Mouse (Mus musculus) C2C12 (cell line): ENCODE results near the gene Olfr584. TPM values are rescaled to one million over a fixed set of nuclear protein-coding genes. Genes with fewer than 3 reads are reported as not detected.

ENCODE experiments used
- H3K27me3 ChIP-seq: one replicate; pipeline ENCODE4 v1.6.1; 2011; ENCODE audit not compliant: control insufficient read depth, insufficient read depth, insufficient read length
- H3K36me3 ChIP-seq: one replicate; pipeline ENCODE4 v1.6.1; 2011; ENCODE audit not compliant: control insufficient read depth, insufficient read depth
- H3K4me3 ChIP-seq: one replicate; pipeline ENCODE4 v1.5.1; 2011; ENCODE audit warnings: mild to moderate bottlenecking, control low read depth; ENCODE audit not compliant: poor library complexity, insufficient read depth, severe bottlenecking
- H3K79me2 ChIP-seq: one replicate; pipeline ENCODE4 v1.6.1; 2011; ENCODE audit not compliant: control insufficient read depth, insufficient read depth
- H3K79me3 ChIP-seq: one replicate; pipeline ENCODE4 v1.6.1; 2011; ENCODE audit warnings: low read depth, control low read depth
- H3ac ChIP-seq: one replicate; pipeline ENCODE3; 2011; ENCODE audit warnings: low read depth; ENCODE audit not compliant: control insufficient read depth, insufficient read length
- CEBPB ChIP-seq: IDR thresholded peaks from one replicate; pipeline ENCODE4 v1.6.1; 2011; ENCODE audit warnings: low read depth, mild to moderate bottlenecking, control low read depth, moderate library complexity
- CTCF ChIP-seq: IDR thresholded peaks from one replicate; pipeline ENCODE4 v1.5.1; 2011; ENCODE audit not compliant: control insufficient read depth, insufficient read depth, insufficient read length
- FOSL1 ChIP-seq: IDR thresholded peaks from one replicate; pipeline ENCODE4 v1.8.0; 2011; ENCODE audit warnings: mild to moderate bottlenecking, low read length; ENCODE audit not compliant: poor library complexity, insufficient read depth, severe bottlenecking
- MAX ChIP-seq: IDR thresholded peaks from one replicate; pipeline ENCODE4 v1.6.1; 2011; ENCODE audit warnings: mild to moderate bottlenecking, control low read depth
- MYOD1 ChIP-seq: IDR thresholded peaks from one replicate; pipeline ENCODE4 v1.6.1; 2011; ENCODE audit warnings: low read depth; ENCODE audit not compliant: control insufficient read depth, insufficient read length
- MYOG ChIP-seq: IDR thresholded peaks from one replicate; pipeline ENCODE4 v1.6.1; 2011; ENCODE audit not compliant: control insufficient read depth, insufficient read length; ENCODE audit errors: extremely low read depth
- USF1 ChIP-seq: IDR thresholded peaks from one replicate; pipeline ENCODE4 v1.6.1; 2011; ENCODE audit warnings: low read depth, mild to moderate bottlenecking, control low read depth, moderate library complexity
- long read RNA-seq, 2 experiments: library from polyadenylated mRNA; unstranded; transcript quantifications; one replicate each; pipeline ENCODE4 v2.0.0; 2019 to 2020
- polyA plus RNA-seq: library from polyadenylated mRNA; unstranded; fragments of >200 nt; fragmentation: generic; extraction: Trizol; gene quantifications from one replicate; pipeline ENCODE4 v1.2.1, GENCODE M21; 2012; ENCODE audit warnings: missing spikeins

Gene Olfr584
- not detected for polyA plus RNA-seq
- long read RNA-seq, experiment 1 = 0 reads
- long read RNA-seq, experiment 2 = 0 reads

DNA sequence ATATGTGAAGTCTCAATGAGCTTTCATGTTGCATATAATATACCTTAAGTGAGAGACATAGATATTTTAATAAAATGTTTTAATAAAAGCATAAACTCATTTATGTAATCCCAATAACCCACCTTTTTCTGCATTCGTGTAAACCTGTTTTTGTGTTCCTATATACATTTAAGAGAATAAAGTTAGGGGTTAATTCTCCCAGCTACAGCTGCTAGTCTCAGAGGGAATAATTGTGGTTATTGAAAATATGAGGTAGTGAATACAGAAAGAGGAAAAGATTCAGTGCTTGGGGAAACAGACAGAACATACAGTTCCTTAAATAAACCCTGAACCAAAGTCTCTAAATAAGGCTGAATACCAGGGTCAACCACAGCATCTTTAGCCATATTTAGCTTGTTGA is at the start of gene Olfr584:
TSS of gene Olfr584 (plus strand) at position 301 of the 400 bp plus-strand sequence.
- no peaks in the 10 kb centered on the region for H3K36me3 ChIP-seq
- H3K79me2 ChIP-seq = no peaks in the 10 kb centered on the region
- H3K79me3 ChIP-seq = no peaks in the 10 kb centered on the region
- H3K27me3 ChIP-seq = no peaks in the 10 kb centered on the region
- H3K4me3 ChIP-seq = no peak within 1 kb of the TSS
- H3ac ChIP-seq = no peak within 1 kb of the TSS
- TF ChIP-seq FOSL1 (no peak), MYOG (no peak), CTCF (no peak), MYOD1 (no peak), CEBPB (no peak), MAX (no peak), USF1 (no peak)

- Histone ChIP-seq H3K36me3 (no peaks in the 10 kb centered on the region), H3K4me3 (no peak within 1 kb of the TSS), H3K79me2 (no peaks in the 10 kb centered on the region), H3K27me3 (no peaks in the 10 kb centered on the region), H3K79me3 (no peaks in the 10 kb centered on the region), H3ac (no peak within 1 kb of the TSS)
- TF ChIP-seq FOSL1 (no peak), MYOG (no peak), USF1 (no peak), CEBPB (no peak), MAX (no peak), MYOD1 (no peak), CTCF (no peak)
Observed at GRCm38 (mm10) chr7:103037724-103038123, 44.0 kb upstream of the Olfr584 start, which contains the start of gene Olfr582. Olfr582 (plus strand) TSS chr7:103038024.

DNA sequence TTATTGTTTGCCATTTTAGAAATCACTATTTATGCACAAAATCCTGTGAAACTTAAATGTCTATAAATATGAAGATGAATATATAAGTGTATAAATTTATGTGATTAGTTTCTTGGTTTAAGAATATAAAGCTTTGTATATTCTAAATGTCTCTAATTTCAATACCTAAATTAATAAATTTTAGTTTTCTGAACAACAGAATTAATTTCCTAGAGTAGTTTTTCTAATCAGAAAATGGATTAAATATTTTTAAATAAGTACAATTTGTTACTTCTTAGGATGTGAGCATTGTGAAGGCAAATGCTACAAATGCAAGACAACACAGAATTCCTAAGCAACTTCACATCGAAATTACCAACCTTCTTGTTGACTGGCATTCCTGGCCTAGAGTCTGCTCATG is 30.7 kb upstream of the Olfr584 start, which contains the start of gene Olfr583:
TSS of gene Olfr583 (plus strand) at position 301 of the 400 bp plus-strand sequence.
- H3K36me3 ChIP-seq = no peaks in the 10 kb centered on the region
- H3K4me3 ChIP-seq = no peak within 1 kb of the TSS
- no peaks in the 10 kb centered on the region for H3K79me2 ChIP-seq
- H3K27me3 ChIP-seq = no peaks in the 10 kb centered on the region
- H3ac ChIP-seq = no peak within 1 kb of the TSS
- TF ChIP-seq MAX (no peak), FOSL1 (no peak), MYOD1 (no peak), CEBPB (no peak), CTCF (no peak), USF1 (no peak), MYOG (no peak)
- H3K79me3 ChIP-seq = no peaks in the 10 kb centered on the region

- no peaks in the 10 kb centered on the region for H3K27me3 ChIP-seq
- TF ChIP-seq MYOD1 (no peak), CEBPB (no peak), USF1 (no peak), MAX (no peak), MYOG (no peak), CTCF (no peak), FOSL1 (no peak)
- H3K36me3 ChIP-seq = no peaks in the 10 kb centered on the region
- H3ac ChIP-seq = no peak within 1 kb of the TSS
- no peak within 1 kb of the TSS for H3K4me3 ChIP-seq
- H3K79me3 ChIP-seq = no peaks in the 10 kb centered on the region
- H3K79me2 ChIP-seq = no peaks in the 10 kb centered on the region
Observed at GRCm38 (mm10) chr7:103097420-103097819, 15.7 kb downstream of the Olfr584 start, which contains the start of gene Olfr585. Olfr585 (plus strand) TSS chr7:103097720.

DNA sequence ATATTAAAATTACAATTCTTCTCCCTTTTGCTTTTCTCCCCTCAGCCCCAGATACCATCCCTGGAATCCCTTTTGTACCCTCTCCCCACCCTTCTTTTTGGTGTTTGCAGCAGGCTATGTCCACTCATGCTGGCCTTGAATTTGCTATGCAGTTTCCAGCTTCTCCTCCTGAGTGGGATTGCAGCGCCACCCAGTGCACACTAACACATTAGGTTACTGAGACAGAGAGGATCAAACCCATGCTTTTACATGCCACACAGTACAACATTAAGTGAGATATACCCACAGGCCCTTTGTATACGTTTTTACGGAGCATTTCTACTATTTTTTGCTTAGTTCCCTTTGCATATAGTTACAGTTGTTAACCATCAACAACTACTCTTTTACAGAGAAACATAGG is 37.7 kb downstream of the Olfr584 start:
- no peak for TF ChIP-seq MYOD1
- TF ChIP-seq CEBPB = no peak
- no peak for TF ChIP-seq MAX
- no peak for TF ChIP-seq CTCF
- no peak for TF ChIP-seq MYOG
- no peak for TF ChIP-seq FOSL1
- no peak for TF ChIP-seq USF1
- Histone ChIP-seq H3K36me3 (no peaks in the 10 kb centered on the region), H3K79me3 (no peaks in the 10 kb centered on the region)

GRCm38 (mm10) chr7:103125538-103125937 is 43.9 kb downstream of the Olfr584 start, which contains the start of gene Olfr586:
Olfr586 (minus strand) TSS chr7:103125638.
- Histone ChIP-seq H3K79me2 (no peaks in the 10 kb centered on the region), H3ac (no peak within 1 kb of the TSS), H3K4me3 (no peak within 1 kb of the TSS), H3K36me3 (no peaks in the 10 kb centered on the region), H3K79me3 (no peaks in the 10 kb centered on the region), H3K27me3 (no peaks in the 10 kb centered on the region)
- TF ChIP-seq USF1 (no peak), FOSL1 (no peak), CEBPB (no peak), MYOD1 (no peak), MAX (no peak), MYOG (no peak)

More for the DNA sequence above, 37.7 kb downstream of the Olfr584 start:
- Histone ChIP-seq H3ac (no peak overlapping the region), H3K79me2 (no peaks in the 10 kb centered on the region), H3K4me3 (no peak overlapping the region), H3K27me3 (no peaks in the 10 kb centered on the region)

Other genes starting within 250 kb of the Olfr584 start
- gene Olfr566, start 223.1 kb upstream of the Olfr584 start, polyA plus RNA-seq = not detected
- not detected for gene Olfr568, start 204.8 kb upstream of the Olfr584 start, polyA plus RNA-seq
- not detected for gene Olfr569, start 191.0 kb upstream of the Olfr584 start, polyA plus RNA-seq
- not detected for gene Olfr570, start 187.3 kb upstream of the Olfr584 start, polyA plus RNA-seq
- not detected for gene Olfr571, start 164.3 kb upstream of the Olfr584 start, polyA plus RNA-seq
- not detected for gene Olfr572, start 157.5 kb upstream of the Olfr584 start, polyA plus RNA-seq
- not detected for gene Olfr573-ps1, start 139.3 kb upstream of the Olfr584 start, polyA plus RNA-seq
- gene Olfr574, start 133.4 kb upstream of the Olfr584 start, polyA plus RNA-seq = not detected
- gene Olfr575, start 123.1 kb upstream of the Olfr584 start, polyA plus RNA-seq = not detected
- not detected for gene Olfr576, start 119.2 kb upstream of the Olfr584 start, polyA plus RNA-seq
- gene Olfr577, start 105.9 kb upstream of the Olfr584 start, polyA plus RNA-seq = not detected
- gene Olfr578, start 92.6 kb upstream of the Olfr584 start, polyA plus RNA-seq = not detected
- not detected for gene Olfr582, start 43.9 kb upstream of the Olfr584 start, polyA plus RNA-seq
- gene Olfr583, start 30.6 kb upstream of the Olfr584 start, polyA plus RNA-seq = not detected
- gene Olfr585, start 15.8 kb downstream of the Olfr584 start, polyA plus RNA-seq = not detected
- not detected for gene Olfr586, start 43.8 kb downstream of the Olfr584 start, polyA plus RNA-seq
- not detected for gene Olfr588-ps1, start 59.0 kb downstream of the Olfr584 start, polyA plus RNA-seq
- gene Olfr589, start 74.5 kb downstream of the Olfr584 start, polyA plus RNA-seq = not detected
- gene Olfr591, start 96.5 kb downstream of the Olfr584 start, polyA plus RNA-seq = not detected
- not detected for gene Olfr592, start 102.9 kb downstream of the Olfr584 start, polyA plus RNA-seq
- not detected for gene Olfr593, start 130.0 kb downstream of the Olfr584 start, polyA plus RNA-seq
- not detected for gene Olfr594, start 135.1 kb downstream of the Olfr584 start, polyA plus RNA-seq
- gene Usp17ld, start 170.6 kb downstream of the Olfr584 start, polyA plus RNA-seq = not detected
- not detected for gene Olfr596, start 223.8 kb downstream of the Olfr584 start, polyA plus RNA-seq
- gene Olfr597, start 234.4 kb downstream of the Olfr584 start, polyA plus RNA-seq = not detected
- not detected for gene Olfr598, start 241.7 kb downstream of the Olfr584 start, polyA plus RNA-seq